Mouse (Mus musculus): ENCODE results near the gene Selenbp1. TPM values are rescaled to one million over a fixed set of nuclear protein-coding genes. Genes with fewer than 3 reads are reported as not detected.
"Not testable (repeated sequence)": the region's sequence is repeated elsewhere in the genome, so short reads cannot be mapped to it uniquely, and the experiment has no call there.

The Selenbp1 gene
- polyA plus RNA-seq, 1 experiment, result 14.7 TPM

DNA sequence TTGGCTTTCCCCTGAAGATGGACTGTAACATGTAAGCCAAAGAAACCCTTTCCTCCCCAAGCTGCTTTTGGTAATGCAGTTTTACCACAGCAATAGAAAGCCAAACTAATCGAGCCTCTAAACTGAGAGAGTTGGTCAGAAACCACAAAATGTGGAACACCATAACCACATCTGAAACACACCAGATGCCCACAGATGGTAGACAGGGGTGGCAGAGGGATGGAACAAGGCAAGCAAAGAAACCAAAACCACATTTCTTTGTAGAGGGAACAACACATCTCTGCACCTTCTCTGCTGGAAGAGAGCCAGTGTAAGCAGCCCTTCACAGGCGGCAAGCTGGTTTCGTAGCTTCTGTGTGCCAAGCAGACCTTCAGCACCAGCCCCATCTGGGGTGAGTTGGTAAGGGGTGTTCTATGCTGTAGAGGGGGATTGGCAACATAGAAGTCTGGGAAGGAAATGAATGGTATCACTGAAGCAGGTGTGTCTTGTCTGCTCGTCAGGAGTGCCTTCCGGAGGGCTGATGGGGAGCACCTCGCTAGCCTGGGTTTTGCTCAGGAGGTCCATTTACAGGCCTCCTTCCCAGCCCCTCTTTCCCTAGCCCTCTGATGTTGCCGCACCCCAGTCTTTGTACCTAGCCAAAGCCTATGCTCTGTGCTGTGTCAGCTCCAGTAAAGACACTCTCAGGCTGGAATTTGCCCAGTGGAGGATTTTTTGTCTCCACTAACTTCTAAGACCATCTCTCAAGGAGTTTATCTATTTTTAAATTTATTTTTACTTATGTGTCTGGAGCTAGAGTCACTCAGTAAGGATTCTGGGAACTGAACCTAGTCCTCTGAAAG, 16.7 kb upstream of the Selenbp1 start:
- Histone ChIP-seq H3K27me3 (replicated peaks) (peaks cover 34% of the 10 kb centered on the region), H3K4me1 (peaks cover 32% of the 10 kb centered on the region), H3K36me3 (replicated peaks; ENCODE audit: low read length) (no peaks in the 10 kb centered on the region), H3K9me3 (no peaks in the 10 kb centered on the region), H3K4me3 (replicated peaks) (peak overlapping the region; percentile 78)
- TF ChIP-seq FLI1 (IDR thresholded peaks at IDR 0.05; ENCODE audit: low read length), result no peak
- TF ChIP-seq GATA1 (IDR thresholded peaks at IDR 0.05; ENCODE audit: borderline replicate concordance, low read length), result no peak

DNA sequence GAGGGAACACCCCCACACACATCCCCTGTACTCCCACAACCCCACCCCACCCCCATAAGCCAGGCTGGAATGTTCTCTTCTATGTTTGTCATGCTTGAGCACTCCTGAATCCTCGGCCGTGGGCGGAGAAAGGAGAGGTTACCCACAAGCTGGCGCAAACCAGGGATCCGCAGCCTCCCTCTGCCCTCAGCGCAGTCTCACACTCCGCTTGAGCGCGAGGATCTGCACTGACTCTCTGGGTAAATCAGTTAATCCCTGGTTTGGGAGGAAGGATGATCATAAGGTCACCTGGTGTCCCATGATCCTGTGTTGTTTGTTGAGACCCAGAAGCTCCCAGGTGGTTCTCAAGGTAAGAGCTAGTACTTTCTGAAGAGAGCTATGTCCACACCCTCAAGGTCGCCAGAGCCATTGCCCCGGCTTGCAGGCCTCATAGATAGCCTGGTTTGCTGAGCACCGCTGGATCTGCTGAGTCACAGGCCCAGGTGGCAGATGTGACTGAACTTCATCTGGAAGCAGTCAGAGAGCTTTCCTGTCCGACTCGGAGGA, 15.0 kb upstream of the Selenbp1 start:
- H3K9me3 ChIP-seq, result no peaks in the 10 kb centered on the region
- no peaks in the 10 kb centered on the region for H3K36me3 ChIP-seq (replicated peaks; ENCODE audit: low read length)
- no peak for TF ChIP-seq GATA1 (IDR thresholded peaks at IDR 0.05; ENCODE audit: borderline replicate concordance, low read length)
- TF ChIP-seq FLI1 (IDR thresholded peaks at IDR 0.05; ENCODE audit: low read length), result no peak
- peaks cover 40% of the 10 kb centered on the region for H3K4me1 ChIP-seq
- peaks cover 36% of the 10 kb centered on the region for H3K27me3 ChIP-seq (replicated peaks)
- no peak overlapping the region for H3K4me3 ChIP-seq (replicated peaks)

DNA sequence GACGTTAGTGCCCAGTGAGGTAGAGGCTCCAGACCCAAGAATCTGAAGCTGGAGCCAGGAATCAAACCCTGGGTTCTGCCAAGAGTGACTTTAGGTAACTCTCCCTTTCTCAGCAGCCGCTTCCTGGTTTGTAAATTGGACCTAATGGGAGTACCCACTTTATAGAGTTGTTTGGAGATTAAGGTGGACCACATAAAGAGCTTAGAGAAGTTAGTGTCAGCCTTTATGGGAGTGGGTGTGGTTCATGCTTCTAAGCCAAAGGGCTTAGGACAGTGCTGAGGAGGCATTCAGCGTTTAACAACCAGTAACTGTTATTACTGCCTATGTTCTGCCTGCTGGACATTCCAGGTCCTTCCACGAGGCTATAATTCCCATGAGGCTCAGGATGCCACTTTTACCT, 14.0 kb upstream of the Selenbp1 start:
- H3K4me1 ChIP-seq, result peaks cover 44% of the 10 kb centered on the region
- no peaks in the 10 kb centered on the region for H3K9me3 ChIP-seq
- H3K36me3 ChIP-seq (replicated peaks; ENCODE audit: low read length), result no peaks in the 10 kb centered on the region
- H3K27me3 ChIP-seq (replicated peaks), result peaks cover 30% of the 10 kb centered on the region
- TF ChIP-seq FLI1 (IDR thresholded peaks at IDR 0.05; ENCODE audit: low read length) (no peak), GATA1 (IDR thresholded peaks at IDR 0.05; ENCODE audit: borderline replicate concordance, low read length) (no peak)
- no peak overlapping the region for H3K4me3 ChIP-seq (replicated peaks)

DNA sequence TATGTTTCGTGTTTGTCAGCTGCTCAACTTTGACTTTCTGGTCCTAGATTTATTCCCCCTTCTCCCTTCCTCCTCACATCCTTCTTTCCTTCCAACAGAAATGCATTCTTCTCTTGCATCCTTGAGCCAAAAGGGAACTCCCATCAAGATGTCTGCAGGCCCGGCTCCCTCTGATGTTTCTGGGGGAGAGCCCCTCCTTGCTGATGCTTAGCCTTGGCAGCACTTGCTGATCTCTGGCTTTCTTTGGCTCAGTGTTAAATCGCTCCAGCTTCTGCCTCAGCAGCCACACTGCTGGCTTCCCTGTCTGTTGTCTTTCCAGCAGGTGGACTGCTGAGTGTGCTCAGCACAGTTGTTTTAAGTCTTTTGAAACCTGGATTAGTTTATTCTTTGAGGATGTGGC, 11.8 kb upstream of the Selenbp1 start:
- peaks cover 46% of the 10 kb centered on the region for H3K4me1 ChIP-seq
- no peak overlapping the region for H3K4me3 ChIP-seq (replicated peaks)
- H3K9me3 ChIP-seq, result no peaks in the 10 kb centered on the region
- no peak for TF ChIP-seq FLI1 (IDR thresholded peaks at IDR 0.05; ENCODE audit: low read length)
- TF ChIP-seq GATA1 (IDR thresholded peaks at IDR 0.05; ENCODE audit: borderline replicate concordance, low read length), result no peak
- peaks cover 20% of the 10 kb centered on the region for H3K27me3 ChIP-seq (replicated peaks)
- H3K36me3 ChIP-seq (replicated peaks; ENCODE audit: low read length), result no peaks in the 10 kb centered on the region

DNA sequence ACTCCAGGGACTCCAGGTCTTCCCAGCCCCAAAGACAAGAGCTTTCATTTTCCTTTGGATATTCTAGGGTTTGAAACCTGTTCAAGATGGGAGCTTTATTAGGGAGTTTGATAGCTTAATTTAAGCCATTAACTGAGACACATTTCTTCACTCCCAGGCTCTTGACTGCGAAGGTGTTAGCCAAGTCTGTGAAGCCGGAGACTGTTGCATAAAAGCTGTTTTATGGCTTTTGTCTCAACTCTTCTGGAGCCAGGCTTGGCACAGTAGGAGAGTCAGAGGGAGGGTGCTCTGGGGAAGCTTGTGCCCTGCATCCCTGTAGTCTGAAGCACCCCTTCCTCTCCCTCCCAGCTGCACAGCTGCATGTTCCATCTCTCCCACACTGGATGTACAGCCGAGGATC, 10.5 kb upstream of the Selenbp1 start:
- peaks cover 48% of the 10 kb centered on the region for H3K4me1 ChIP-seq
- H3K27me3 ChIP-seq (replicated peaks), result peaks cover 17% of the 10 kb centered on the region
- no peaks in the 10 kb centered on the region for H3K9me3 ChIP-seq
- TF ChIP-seq GATA1 (IDR thresholded peaks at IDR 0.05; ENCODE audit: borderline replicate concordance, low read length) (no peak), FLI1 (IDR thresholded peaks at IDR 0.05; ENCODE audit: low read length) (no peak)
- no peak overlapping the region for H3K4me3 ChIP-seq (replicated peaks)
- no peaks in the 10 kb centered on the region for H3K36me3 ChIP-seq (replicated peaks; ENCODE audit: low read length)

DNA sequence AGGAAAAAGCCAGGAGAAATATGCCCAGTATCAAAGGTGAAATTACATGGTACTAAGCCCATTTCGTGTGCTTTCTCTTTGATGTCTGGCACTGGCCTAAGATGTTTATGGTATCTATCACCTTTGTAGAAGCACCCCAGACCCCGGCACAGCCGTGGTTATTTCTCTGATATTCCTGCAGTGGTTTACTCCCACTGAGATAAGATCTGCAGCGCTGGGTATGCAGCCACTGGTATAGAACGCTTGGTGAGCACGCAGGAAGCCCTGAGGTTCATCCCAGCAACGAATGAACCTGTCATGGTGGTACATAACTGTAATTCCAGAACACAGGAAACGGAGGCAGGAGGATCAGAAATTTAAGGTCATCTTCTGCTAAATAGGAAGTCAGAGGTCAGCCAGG, 8.2 kb upstream of the Selenbp1 start:
- Histone ChIP-seq H3K36me3 (replicated peaks; ENCODE audit: low read length) (no peaks in the 10 kb centered on the region), H3K4me1 (peaks cover 50% of the 10 kb centered on the region), H3K9me3 (no peaks in the 10 kb centered on the region), H3K4me3 (replicated peaks) (no peak overlapping the region), H3K27me3 (replicated peaks) (peaks cover 7% of the 10 kb centered on the region)
- no peak for TF ChIP-seq FLI1 (IDR thresholded peaks at IDR 0.05; ENCODE audit: low read length)
- TF ChIP-seq GATA1 (IDR thresholded peaks at IDR 0.05; ENCODE audit: borderline replicate concordance, low read length), result no peak

DNA sequence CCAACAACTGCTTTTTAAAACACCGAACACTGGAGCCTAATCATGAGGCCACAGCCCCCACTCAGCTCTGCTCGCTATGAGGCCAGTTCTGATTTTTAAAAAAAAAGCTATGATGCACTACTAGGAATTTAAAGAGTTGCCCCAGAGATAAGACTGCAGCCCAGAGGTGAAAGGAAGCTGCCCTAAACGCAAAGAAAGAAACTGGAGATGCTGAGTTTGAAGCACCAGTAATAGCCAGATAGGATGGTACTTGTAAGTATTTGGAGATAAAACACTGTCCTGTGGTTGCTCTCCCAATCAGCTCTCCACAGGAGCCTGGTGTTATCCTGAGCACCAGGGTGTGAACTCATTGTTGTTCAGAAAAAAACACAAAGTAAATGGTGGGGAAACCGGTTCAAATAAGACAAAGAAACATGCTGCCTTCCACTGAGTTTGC, 6.5 kb upstream of the Selenbp1 start:
- not testable (repeated sequence) for H3K36me3 ChIP-seq (replicated peaks; ENCODE audit: low read length); H3K27me3 ChIP-seq (replicated peaks); H3K4me3 ChIP-seq (replicated peaks); H3K9me3 ChIP-seq
- peaks cover 44% of the 10 kb centered on the region for H3K4me1 ChIP-seq

DNA sequence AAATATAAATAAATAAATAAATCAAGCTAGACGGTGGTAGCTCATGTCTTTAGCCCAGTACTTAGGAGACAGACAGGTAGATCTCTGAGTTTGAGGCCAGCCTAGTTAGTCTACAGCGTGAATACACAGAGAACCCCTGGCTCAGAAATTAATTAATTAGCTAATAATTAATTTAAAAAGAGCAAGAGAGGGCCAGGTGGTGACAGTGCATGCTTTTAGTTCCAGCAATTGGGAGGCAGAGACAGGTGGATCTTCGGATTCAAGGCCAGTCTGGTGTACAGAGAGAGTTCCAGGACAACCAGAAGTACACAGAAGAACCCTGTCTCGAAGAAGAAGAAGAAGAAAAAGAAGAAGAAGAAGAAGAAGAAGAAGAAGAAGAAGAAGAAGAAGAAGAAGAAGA, 3.9 kb upstream of the Selenbp1 start:
- H3K4me1 ChIP-seq, result peaks cover 49% of the 10 kb centered on the region
- not testable (repeated sequence) for H3K4me3 ChIP-seq (replicated peaks); H3K36me3 ChIP-seq (replicated peaks; ENCODE audit: low read length); H3K9me3 ChIP-seq; H3K27me3 ChIP-seq (replicated peaks)

DNA sequence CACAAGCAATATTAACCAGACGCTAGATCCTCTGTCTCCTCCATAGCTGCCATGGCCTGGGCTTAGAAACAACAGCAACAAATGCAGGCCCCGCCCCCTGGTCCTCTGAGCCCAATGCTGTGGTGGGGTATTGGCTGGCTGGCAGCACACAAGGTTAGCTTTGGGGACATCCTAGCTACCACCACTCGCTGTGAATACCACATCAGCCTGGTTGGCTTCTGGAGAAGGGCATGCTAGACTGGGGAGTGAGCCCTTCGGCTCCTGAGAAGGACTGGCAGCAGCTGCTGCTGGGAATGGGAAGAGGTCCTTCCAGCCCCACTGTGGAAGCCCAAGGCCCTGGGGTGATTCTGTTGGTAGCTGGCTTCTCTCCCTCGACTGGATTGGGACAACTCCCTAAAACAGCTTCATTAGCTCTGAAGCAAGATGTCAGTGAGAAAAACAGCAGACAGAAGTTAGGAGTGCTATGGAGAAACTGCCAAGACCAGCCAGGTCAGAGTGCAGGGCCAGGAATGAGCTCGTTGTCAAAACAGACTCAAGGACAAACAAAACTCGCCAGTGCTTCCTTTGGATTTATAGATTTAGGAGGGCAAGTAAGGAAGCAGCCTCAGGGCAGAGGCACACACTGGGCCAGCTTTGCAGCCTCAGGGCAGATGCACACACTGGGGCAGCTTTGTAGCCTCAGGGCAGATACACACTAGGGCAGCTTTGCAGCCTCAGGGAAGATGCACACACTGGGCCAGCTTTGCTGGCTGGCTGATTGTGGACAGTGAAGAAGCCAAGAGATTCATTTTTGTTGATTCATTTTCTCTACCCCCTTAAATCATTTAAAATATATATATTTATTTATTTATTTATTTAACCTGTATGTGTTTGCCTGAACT, 2.2 kb upstream of the Selenbp1 start:
- H3K36me3 ChIP-seq (replicated peaks; ENCODE audit: low read length); H3K9me3 ChIP-seq; H3K27me3 ChIP-seq (replicated peaks); H3K4me3 ChIP-seq (replicated peaks): not testable (repeated sequence)
- peaks cover 48% of the 10 kb centered on the region for H3K4me1 ChIP-seq

DNA sequence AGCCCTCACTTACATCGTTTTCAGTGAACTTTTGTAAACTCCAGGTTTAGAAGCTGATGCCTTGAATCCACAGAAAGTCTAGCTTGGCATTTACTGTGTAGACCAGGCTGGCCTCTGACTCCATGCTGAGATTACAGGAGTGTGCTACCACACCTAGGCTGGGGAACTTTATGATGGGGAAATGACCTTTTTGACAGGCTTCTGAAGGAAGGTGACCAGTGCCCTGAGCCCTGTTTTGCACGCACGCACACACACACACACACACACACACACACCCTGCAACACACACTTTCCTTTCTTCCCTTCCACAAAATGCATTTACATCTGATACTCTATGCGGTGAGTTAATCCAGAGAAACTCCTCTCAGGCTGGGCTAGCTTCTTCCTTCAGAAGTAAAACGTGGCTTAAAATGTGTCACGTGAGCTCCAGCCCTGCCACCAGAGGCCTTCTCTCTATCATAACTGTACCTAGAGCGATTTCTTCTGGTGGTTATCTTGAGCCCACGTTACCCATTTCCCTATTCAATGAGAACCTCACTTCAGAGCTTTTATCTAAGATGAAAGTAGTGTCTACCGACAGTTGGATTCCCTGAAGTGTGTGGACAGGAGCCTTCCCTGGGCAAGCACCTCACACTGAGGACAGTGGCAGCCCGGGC, 1.3 kb upstream of the Selenbp1 start:
- peaks cover 47% of the 10 kb centered on the region for H3K4me1 ChIP-seq
- H3K9me3 ChIP-seq; H3K27me3 ChIP-seq (replicated peaks); H3K36me3 ChIP-seq (replicated peaks; ENCODE audit: low read length); H3K4me3 ChIP-seq (replicated peaks): not testable (repeated sequence)

DNA sequence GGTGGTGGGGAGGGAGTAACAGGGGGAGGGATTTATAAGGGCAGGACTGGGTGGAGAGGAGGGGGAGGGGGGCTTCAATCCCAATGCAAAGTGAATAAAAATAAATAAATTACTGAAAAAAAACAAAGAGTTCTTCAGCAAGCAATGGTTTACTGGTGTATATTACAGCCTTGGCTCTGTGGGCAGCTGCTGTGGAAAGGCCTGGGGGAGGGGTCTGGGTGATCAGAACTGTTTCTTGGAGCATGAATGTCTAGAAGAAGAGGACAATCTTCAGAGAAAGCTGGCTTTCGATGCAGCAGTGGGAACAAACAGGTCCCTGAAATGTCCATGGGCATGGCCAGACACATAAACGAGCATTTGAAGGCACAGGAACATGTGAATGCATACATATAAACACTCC, 577 bp upstream of the Selenbp1 start:
- H3K9me3 ChIP-seq; H3K4me3 ChIP-seq (replicated peaks); H3K36me3 ChIP-seq (replicated peaks; ENCODE audit: low read length); H3K27me3 ChIP-seq (replicated peaks): not testable (repeated sequence)
- H3K4me1 ChIP-seq, result peaks cover 40% of the 10 kb centered on the region

DNA sequence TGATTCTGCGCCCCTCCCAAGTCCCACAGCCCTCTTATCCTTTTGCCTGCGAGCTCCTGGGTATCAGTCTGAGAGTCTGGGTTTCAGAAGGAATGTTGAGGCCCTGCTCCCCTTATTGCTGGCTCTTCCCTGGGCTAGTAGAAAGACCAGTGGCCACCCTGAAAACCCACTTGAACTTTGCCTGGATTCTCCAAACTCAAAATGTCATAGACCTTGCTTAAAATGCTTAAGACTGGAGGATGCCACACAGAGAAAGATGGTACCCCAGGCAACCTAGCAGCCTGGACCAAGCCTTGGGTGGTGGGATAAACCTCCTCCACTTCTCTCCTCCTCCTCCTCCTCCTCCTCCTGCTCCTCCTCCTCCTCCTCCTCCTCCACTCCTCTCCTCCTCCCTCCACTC, 748 bp downstream of the Selenbp1 start:
- Histone ChIP-seq H3K4me1 (peaks cover 30% of the 10 kb centered on the region), H3K4me3 (replicated peaks) (peak overlapping the region; percentile 82)
- not testable (repeated sequence) for H3K9me3 ChIP-seq; H3K36me3 ChIP-seq (replicated peaks; ENCODE audit: low read length); H3K27me3 ChIP-seq (replicated peaks)

DNA sequence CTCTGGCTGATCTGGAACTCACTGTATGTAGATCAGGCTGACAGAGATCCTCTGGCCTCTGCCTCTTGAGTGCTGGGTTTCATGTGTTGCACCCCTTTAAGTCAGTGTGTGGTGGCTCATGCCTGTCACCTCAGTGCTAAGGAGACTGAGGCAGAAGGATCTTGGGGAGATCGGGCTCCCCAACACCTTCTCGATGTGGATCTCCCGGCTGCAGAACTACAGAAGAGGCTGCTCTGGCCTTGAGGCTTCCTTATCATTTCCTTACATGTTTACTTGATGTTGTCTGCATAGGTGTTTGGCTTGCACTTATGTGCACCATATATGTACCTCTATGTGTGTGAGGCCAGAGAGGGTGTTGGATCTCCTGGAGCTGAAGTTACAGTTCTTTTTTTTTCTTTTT, 1.7 kb downstream of the Selenbp1 start:
- H3K27me3 ChIP-seq (replicated peaks); H3K36me3 ChIP-seq (replicated peaks; ENCODE audit: low read length); H3K9me3 ChIP-seq: not testable (repeated sequence)
- H3K4me3 ChIP-seq (replicated peaks), result peak overlapping the region; percentile 42
- peaks cover 30% of the 10 kb centered on the region for H3K4me1 ChIP-seq

DNA sequence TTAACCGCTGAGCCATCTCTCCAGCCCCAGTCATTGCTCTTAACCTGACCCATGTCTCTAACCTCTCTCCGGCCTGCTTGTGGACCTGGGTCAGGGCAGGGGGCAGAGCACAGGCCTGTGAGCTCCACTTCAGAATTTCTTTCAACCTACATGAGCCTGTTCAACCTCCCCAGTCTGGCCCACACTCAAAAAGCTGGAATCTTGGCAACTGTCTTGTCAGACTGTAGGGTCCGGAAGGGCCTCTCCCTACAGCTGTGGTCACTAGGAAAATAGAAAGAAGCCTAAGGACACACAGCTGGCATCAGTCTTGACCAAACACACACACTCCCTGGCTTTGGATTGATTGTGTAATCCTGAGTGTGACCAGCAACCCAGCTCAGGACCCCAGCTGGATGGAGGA, 2.5 kb downstream of the Selenbp1 start:
- not testable (repeated sequence) for H3K4me3 ChIP-seq (replicated peaks); H3K9me3 ChIP-seq; H3K27me3 ChIP-seq (replicated peaks)
- peaks cover 30% of the 10 kb centered on the region for H3K4me1 ChIP-seq
- H3K36me3 ChIP-seq (replicated peaks; ENCODE audit: low read length), result peaks cover 11% of the 10 kb centered on the region

Measured in megakaryocyte, embryonic 14.5 days (primary cell).